Mouse (Mus musculus): ENCODE measurements around the gene Adra1b. TPM values are rescaled to one million over a fixed set of nuclear protein-coding genes. Genes with fewer than 3 reads are reported as not detected.

Adra1b gene
- polyA plus RNA-seq, 1 experiment: not detected

DNA sequence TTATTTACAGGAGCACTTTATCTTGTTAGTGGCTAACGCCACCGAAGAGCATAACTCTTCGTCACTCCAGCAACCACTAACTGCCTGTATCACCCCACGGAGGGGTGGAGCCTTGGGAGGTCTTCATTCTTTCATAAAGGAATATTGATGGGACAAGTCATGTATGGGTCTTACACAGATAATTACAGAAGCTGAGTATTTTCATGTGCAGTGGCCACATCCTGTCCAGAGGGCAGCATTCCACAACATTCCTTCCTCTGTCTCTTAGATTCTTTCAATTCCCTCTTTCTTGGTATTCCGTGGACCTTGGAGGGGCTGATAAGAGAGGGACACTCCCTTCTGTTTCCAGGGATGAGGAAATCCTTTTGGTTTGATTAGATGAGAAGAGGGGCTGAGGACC is 28.7 kb upstream of the Adra1b start:
- H3K27ac ChIP-seq (ENCODE audit: insufficient read depth, low read depth, low read length): no peak overlapping the region
- H3K4me1 ChIP-seq (ENCODE audit: control insufficient read depth, insufficient read depth, low read length): peaks cover 4% of the 10 kb centered on the region; the same call in 1 of the 2 replicates
- WGBS: 88% methylated on average over 5 of the region's 5 CpGs
- H3K4me3 ChIP-seq (ENCODE audit: insufficient read depth, low read depth, low read length): no peak overlapping the region
- no peak for TF ChIP-seq POLR2A (IDR thresholded peaks at IDR 0.05; ENCODE audit: insufficient read depth, low read depth, low read length)
- TF ChIP-seq CTCF (IDR thresholded peaks at IDR 0.05; ENCODE audit: insufficient read depth, low read depth, low read length): no peak

- no peak overlapping the region for H3K27ac ChIP-seq (ENCODE audit: insufficient read depth, low read depth, low read length)
- WGBS: 68% methylated on average over 5 of the region's 5 CpGs
- H3K4me3 ChIP-seq (ENCODE audit: insufficient read depth, low read depth, low read length): no peak overlapping the region
- TF ChIP-seq POLR2A (IDR thresholded peaks at IDR 0.05; ENCODE audit: insufficient read depth, low read depth, low read length): no peak
- no peak for TF ChIP-seq CTCF (IDR thresholded peaks at IDR 0.05; ENCODE audit: insufficient read depth, low read depth, low read length)
- H3K4me1 ChIP-seq (ENCODE audit: control insufficient read depth, insufficient read depth, low read length): peaks cover 4% of the 10 kb centered on the region; the same call in 1 of the 2 replicates
Observed at GRCm38 (mm10) chr11:43929178-43929577, 28.2 kb upstream of the Adra1b start.

- H3K27ac ChIP-seq (ENCODE audit: insufficient read depth, low read depth, low read length): no peak overlapping the region
- no peak for TF ChIP-seq POLR2A (IDR thresholded peaks at IDR 0.05; ENCODE audit: insufficient read depth, low read depth, low read length)
- no peak for TF ChIP-seq CTCF (IDR thresholded peaks at IDR 0.05; ENCODE audit: insufficient read depth, low read depth, low read length)
- peaks cover 4% of the 10 kb centered on the region; the same call in 1 of the 2 replicates for H3K4me1 ChIP-seq (ENCODE audit: control insufficient read depth, insufficient read depth, low read length)
- WGBS: 77% methylated on average over 8 of the region's 8 CpGs
- H3K4me3 ChIP-seq (ENCODE audit: insufficient read depth, low read depth, low read length): no peak overlapping the region
Observed at GRCm38 (mm10) chr11:43927133-43927815, 26.3 kb upstream of the Adra1b start.

DNA sequence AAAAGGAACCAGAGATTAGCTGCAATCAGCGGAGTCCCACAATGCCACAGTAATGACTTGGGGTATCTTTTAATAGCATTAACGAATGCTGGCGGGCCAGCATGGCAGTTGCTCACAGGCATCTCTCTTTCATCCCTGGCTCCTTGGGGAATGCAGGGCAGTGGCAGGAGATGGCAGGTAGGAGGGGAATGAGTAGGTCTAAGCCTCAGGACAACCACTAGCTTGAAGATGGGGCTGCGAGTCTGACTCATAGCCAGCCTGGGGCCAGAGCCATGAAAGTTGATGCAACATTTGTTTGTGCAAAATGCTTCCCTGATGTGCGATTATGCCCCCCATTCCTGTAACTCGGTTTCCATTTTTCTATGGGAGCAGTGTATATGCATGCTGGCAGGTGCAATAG is 25.2 kb upstream of the Adra1b start:
- Histone ChIP-seq H3K4me1 (ENCODE audit: control insufficient read depth, insufficient read depth, low read length) (peaks cover 4% of the 10 kb centered on the region; the same call in 1 of the 2 replicates), H3K4me3 (ENCODE audit: insufficient read depth, low read depth, low read length) (no peak overlapping the region), H3K27ac (ENCODE audit: insufficient read depth, low read depth, low read length) (no peak overlapping the region)
- TF ChIP-seq CTCF (IDR thresholded peaks at IDR 0.05; ENCODE audit: insufficient read depth, low read depth, low read length) (no peak), POLR2A (IDR thresholded peaks at IDR 0.05; ENCODE audit: insufficient read depth, low read depth, low read length) (no peak)
- 42% methylated on average over 6 of the region's 6 CpGs for WGBS

DNA sequence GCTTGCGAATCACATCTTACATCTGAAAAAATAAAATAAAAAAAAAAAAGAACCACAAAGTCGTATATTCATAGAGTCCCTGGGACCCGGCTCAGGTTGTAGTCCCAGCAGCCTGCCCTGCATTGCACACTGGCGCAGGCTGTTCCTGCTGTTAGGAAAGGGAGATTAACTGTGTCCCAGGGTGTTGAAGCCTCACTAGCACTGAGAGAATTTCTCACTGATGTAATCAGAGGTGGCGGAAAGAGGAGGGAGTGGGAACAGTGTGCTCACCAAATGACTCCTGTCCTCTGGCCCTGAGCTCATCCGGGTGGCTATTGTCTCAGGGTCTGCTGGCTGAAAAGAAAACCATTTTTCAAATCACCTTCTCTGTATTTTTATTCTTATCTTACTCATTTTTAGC is 24.6 kb upstream of the Adra1b start:
- Histone ChIP-seq H3K27ac (ENCODE audit: insufficient read depth, low read depth, low read length) (no peak overlapping the region), H3K4me1 (ENCODE audit: control insufficient read depth, insufficient read depth, low read length) (peaks cover 4% of the 10 kb centered on the region; the same call in 1 of the 2 replicates), H3K4me3 (ENCODE audit: insufficient read depth, low read depth, low read length) (no peak overlapping the region)
- no peak for TF ChIP-seq POLR2A (IDR thresholded peaks at IDR 0.05; ENCODE audit: insufficient read depth, low read depth, low read length)
- no peak for TF ChIP-seq CTCF (IDR thresholded peaks at IDR 0.05; ENCODE audit: insufficient read depth, low read depth, low read length)
- WGBS: 52% methylated on average over 6 of the region's 6 CpGs

- 71% methylated on average over 2 of the region's 2 CpGs for WGBS
- Histone ChIP-seq H3K27ac (ENCODE audit: insufficient read depth, low read depth, low read length) (no peak overlapping the region), H3K4me3 (ENCODE audit: insufficient read depth, low read depth, low read length) (no peak overlapping the region), H3K4me1 (ENCODE audit: control insufficient read depth, insufficient read depth, low read length) (peaks cover 4% of the 10 kb centered on the region; the same call in 1 of the 2 replicates)
- TF ChIP-seq CTCF (IDR thresholded peaks at IDR 0.05; ENCODE audit: insufficient read depth, low read depth, low read length) (no peak), POLR2A (IDR thresholded peaks at IDR 0.05; ENCODE audit: insufficient read depth, low read depth, low read length) (no peak)
Observed at GRCm38 (mm10) chr11:43921701-43922100, 20.7 kb upstream of the Adra1b start.

- H3K4me3 ChIP-seq (ENCODE audit: insufficient read depth, low read depth, low read length): no peak overlapping the region
- TF ChIP-seq POLR2A (IDR thresholded peaks at IDR 0.05; ENCODE audit: insufficient read depth, low read depth, low read length) (no peak), CTCF (IDR thresholded peaks at IDR 0.05; ENCODE audit: insufficient read depth, low read depth, low read length) (no peak)
- H3K27ac ChIP-seq (ENCODE audit: insufficient read depth, low read depth, low read length): no peak overlapping the region
- no peaks in the 10 kb centered on the region for H3K4me1 ChIP-seq (ENCODE audit: control insufficient read depth, insufficient read depth, low read length)
- WGBS: 60% methylated on average over 7 of the region's 7 CpGs
Observed at GRCm38 (mm10) chr11:43919492-43920055, 18.6 kb upstream of the Adra1b start.

GRCm38 (mm10) chr11:43914552-43915447 is 13.8 kb upstream of the Adra1b start:
- Histone ChIP-seq H3K4me3 (ENCODE audit: insufficient read depth, low read depth, low read length) (no peak overlapping the region), H3K4me1 (ENCODE audit: control insufficient read depth, insufficient read depth, low read length) (no peaks in the 10 kb centered on the region), H3K27ac (ENCODE audit: insufficient read depth, low read depth, low read length) (no peak overlapping the region)
- 64% methylated on average over 12 of the region's 12 CpGs for WGBS
- no peak for TF ChIP-seq CTCF (IDR thresholded peaks at IDR 0.05; ENCODE audit: insufficient read depth, low read depth, low read length)
- no peak for TF ChIP-seq POLR2A (IDR thresholded peaks at IDR 0.05; ENCODE audit: insufficient read depth, low read depth, low read length)

All from olfactory bulb, adult 2 months (tissue).